Mouse (Mus musculus) kidney, embryonic 14.5 days (tissue): ENCODE measurements at regions not wholly inside any gene's neighbourhood (a gene's known extent, or its start where the extent isn't known, plus 50 kb on each side); places are given as distances from the start of the nearest gene placed in this dataset.

Source experiments
- ATAC-seq: fragments of 200-750 bp; cut with Nextera tagmentation; 2 replicates; pipeline ENCODE4 v1.8.0; 2017; ENCODE audit warnings: moderate number of reproducible peaks, mild to moderate bottlenecking, moderate TSS enrichment, moderate library complexity; ENCODE audit not compliant: low FRiP score, low TSS enrichment
- H3K27ac ChIP-seq: fragments of 300-500 bp; sonication (generic); 2 replicates; pipeline ENCODE4 v1.5.1; 2014; ENCODE audit warnings: low read depth, mild to moderate bottlenecking, low read length, moderate library complexity, mixed read lengths
- H3K27me3 ChIP-seq: fragments of 300-500 bp; sonication (generic); 2 replicates; pipeline ENCODE4 v1.6.1; 2014; ENCODE audit warnings: mild to moderate bottlenecking, low read length; ENCODE audit not compliant: control insufficient read depth, insufficient read depth
- H3K36me3 ChIP-seq: fragments of 300-500 bp; sonication (generic); 2 replicates; pipeline ENCODE4 v1.6.1; 2014; ENCODE audit warnings: low read length, mixed read lengths; ENCODE audit not compliant: control insufficient read depth, insufficient read depth
- H3K4me1 ChIP-seq: fragments of 300-500 bp; sonication (generic); 2 replicates; pipeline ENCODE4 v1.6.1; 2014; ENCODE audit warnings: low read length, mixed read lengths; ENCODE audit not compliant: control insufficient read depth, insufficient read depth
- H3K4me2 ChIP-seq: fragments of 300-500 bp; sonication (generic); replicated peaks from 2 replicates; pipeline ENCODE4 v1.6.1; 2014; ENCODE audit warnings: low read depth, mild to moderate bottlenecking, low read length
- H3K4me3 ChIP-seq: fragments of 300-500 bp; sonication (generic); 2 replicates; pipeline ENCODE4 v1.5.1; 2014; ENCODE audit warnings: mild to moderate bottlenecking, low read length
- H3K9ac ChIP-seq: fragments of 300-500 bp; sonication (generic); 2 replicates; pipeline ENCODE4 v1.6.1; 2014; ENCODE audit warnings: low read depth, mild to moderate bottlenecking, low read length, moderate library complexity
- H3K9me3 ChIP-seq: fragments of 300-500 bp; sonication (generic); 2 replicates; pipeline ENCODE4 v1.6.1; 2016; ENCODE audit warnings: low read length; ENCODE audit not compliant: control insufficient read depth
- WGBS: fragments of 180-500 bp; shearing (Covaris S2); extraction: QIAGEN DNeasy Blood & Tissue Kit; methylation state at CpG from one replicate; pipeline ENCODE4 v1.1.7; 2014; 5-methylcytosine and 5-hydroxymethylcytosine counted together

DNA sequence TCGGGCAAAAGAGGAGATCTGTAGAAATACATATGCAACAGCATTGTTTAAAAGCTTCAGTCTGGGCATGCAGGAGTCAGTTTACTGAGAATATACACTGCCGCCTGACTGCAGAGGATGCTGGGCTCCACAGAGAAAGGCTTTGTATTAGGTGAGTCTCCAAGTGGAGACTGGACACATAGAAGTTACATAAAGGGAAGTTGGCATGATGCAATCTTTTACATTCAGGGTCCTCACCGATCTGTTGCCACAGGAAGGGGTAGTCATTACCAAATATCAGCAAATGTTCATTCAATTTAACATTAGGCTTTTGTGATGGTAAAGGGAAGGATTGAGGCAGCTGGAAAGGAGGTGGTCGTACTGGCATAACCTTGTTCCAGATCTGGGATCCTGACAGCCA lies 89.7 kb upstream of the Arntl start:
- H3K27ac ChIP-seq = no peak overlapping the region
- no peaks in the 10 kb centered on the region for H3K9me3 ChIP-seq
- no peaks in the 10 kb centered on the region for H3K36me3 ChIP-seq
- no peak overlapping the region for H3K4me2 ChIP-seq
- H3K27me3 ChIP-seq = no peaks in the 10 kb centered on the region
- no peak for ATAC-seq
- no peaks in the 10 kb centered on the region for H3K4me1 ChIP-seq
- WGBS = 90% methylated on average over 4 of the region's 4 CpGs
- no peak overlapping the region for H3K4me3 ChIP-seq
- H3K9ac ChIP-seq = no peak overlapping the region

DNA sequence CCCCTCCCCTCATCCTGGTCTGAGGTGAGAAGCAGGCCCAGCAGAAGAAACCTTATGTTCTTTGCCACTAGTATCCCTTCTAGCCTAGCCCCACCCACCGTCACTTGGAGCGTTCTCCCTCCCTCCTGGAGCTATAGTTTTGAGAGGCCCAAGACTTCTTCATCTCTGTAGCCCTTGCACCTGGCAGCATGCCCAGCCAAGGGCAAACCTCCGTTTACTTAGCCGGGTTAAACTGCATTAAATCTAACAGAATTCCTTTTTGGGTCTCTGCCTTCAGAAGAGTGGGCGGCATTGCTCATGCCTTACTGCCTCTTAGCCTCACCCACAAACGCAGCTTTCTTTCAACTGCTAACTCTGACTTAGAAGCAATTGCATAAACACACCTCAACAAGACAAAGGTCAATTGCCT lies 85.3 kb upstream of the Arntl start:
- ATAC-seq = peak; percentile 55; the same call in 1 of the 2 replicates
- H3K27ac ChIP-seq = no peak overlapping the region
- no peak overlapping the region for H3K4me2 ChIP-seq

DNA sequence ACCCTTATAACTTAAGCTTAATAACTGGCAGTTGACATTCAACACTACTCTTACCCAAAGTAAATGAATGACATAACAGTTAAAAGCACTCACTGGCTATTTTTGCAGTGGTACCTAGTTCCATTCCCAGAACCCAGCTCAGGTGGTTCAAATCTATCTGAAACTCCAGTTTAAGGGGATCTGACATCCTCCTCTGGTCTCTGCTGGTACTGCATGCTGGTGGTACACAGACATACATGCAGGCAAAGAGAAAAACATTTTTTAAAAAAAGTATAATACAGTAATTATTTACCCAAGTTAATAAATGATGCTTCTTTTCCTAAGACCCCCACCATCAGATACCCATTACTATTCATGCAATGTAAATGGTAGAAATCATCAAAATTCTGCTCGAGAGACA lies 81.3 kb upstream of the Arntl start:
- WGBS = 90% methylated on average over 1 of the region's 1 CpGs
- H3K4me3 ChIP-seq = no peak overlapping the region
- ATAC-seq = no peak
- H3K36me3 ChIP-seq = no peaks in the 10 kb centered on the region
- no peak overlapping the region for H3K9ac ChIP-seq
- no peaks in the 10 kb centered on the region for H3K27me3 ChIP-seq
- no peak overlapping the region for H3K27ac ChIP-seq
- no peaks in the 10 kb centered on the region for H3K9me3 ChIP-seq
- H3K4me1 ChIP-seq = no peaks in the 10 kb centered on the region
- no peak overlapping the region for H3K4me2 ChIP-seq

More for the DNA sequence above, 85.3 kb upstream of the Arntl start:
- H3K36me3 ChIP-seq = no peaks in the 10 kb centered on the region
- no peaks in the 10 kb centered on the region for H3K9me3 ChIP-seq
- H3K27me3 ChIP-seq = no peaks in the 10 kb centered on the region
- no peak overlapping the region for H3K9ac ChIP-seq
- WGBS = 29% methylated on average over 6 of the region's 6 CpGs
- H3K4me1 ChIP-seq = no peaks in the 10 kb centered on the region
- H3K4me3 ChIP-seq = no peak overlapping the region

DNA sequence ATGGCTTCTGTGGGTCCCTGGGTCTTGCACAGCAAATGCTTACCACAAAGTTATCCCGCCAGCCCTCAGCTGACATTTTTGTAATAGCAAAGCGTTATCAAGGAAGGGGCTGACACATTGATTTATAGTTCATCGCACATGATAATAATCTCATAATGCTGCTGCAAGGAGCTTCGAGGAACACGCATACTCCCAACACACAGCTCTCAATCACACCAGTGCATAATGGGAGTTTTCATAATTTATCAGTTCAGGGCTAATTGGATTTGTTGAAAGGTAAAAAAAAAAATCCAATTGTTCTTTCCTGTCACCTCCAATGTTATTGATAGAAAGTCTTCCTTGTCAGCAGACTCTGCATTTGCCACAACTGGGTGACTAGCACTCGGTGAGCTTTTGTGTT lies 76.7 kb upstream of the Arntl start:
- Histone ChIP-seq H3K36me3 (no peaks in the 10 kb centered on the region), H3K9ac (no peak overlapping the region), H3K27me3 (no peaks in the 10 kb centered on the region), H3K27ac (no peak overlapping the region), H3K4me3 (no peak overlapping the region), H3K9me3 (no peaks in the 10 kb centered on the region), H3K4me1 (no peaks in the 10 kb centered on the region), H3K4me2 (no peak overlapping the region)
- ATAC-seq = no peak
- WGBS = 72% methylated on average over 6 of the region's 6 CpGs

DNA sequence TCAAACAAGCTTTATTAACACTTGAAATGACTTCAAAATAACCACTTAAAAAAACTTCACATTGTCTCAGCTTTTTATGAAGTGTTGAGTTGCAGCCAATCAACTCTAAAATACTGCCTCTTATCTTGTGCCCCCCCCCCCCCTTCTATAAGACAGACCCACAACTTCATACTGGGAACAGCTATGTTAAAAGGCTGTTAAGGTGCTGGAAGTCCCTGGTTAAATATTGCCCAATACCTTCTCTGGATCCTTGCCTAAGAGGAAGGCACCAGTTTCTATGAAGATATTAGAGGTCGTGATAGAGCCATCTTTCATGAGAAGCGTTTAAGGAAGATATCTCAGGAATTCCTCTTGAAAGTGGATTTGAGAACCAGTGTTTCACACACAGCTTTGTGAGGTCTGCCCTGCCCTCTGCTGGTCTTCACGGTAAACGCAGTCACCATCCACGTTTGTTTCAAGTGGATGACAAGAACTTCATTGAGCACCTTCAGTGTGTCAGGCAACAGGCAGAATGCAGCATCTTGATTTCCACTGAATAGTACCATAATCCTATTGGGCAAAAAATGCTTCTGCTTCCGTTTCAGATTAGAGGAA lies 75.2 kb upstream of the Arntl start:
- Histone ChIP-seq H3K36me3 (no peaks in the 10 kb centered on the region), H3K9ac (no peak overlapping the region), H3K4me3 (no peak overlapping the region), H3K4me1 (no peaks in the 10 kb centered on the region), H3K9me3 (no peaks in the 10 kb centered on the region), H3K27ac (no peak overlapping the region), H3K4me2 (no peak overlapping the region), H3K27me3 (no peaks in the 10 kb centered on the region)
- no peak for ATAC-seq
- 2% methylated on average over 6 of the region's 6 CpGs for WGBS

DNA sequence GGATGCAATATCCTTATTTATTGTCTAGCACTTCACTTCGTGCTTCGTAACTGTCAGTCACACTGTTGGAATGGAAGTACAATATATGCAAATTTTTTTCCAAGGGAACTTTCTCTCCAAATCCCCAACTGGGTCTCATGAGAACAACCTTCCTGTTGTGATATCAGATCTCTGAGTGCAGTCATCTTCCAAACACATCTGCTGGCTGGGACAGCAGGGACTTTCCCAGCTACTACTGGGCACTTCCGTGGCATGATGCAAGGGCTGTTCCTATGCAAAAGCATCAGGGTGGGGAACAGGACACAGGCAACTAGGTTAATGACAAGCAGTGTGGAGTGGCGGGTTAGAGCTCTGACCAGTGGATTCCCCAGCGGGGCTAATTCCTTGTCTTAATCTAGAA lies 73.4 kb upstream of the Arntl start:
- H3K27me3 ChIP-seq = no peaks in the 10 kb centered on the region
- H3K4me3 ChIP-seq = no peak overlapping the region
- H3K36me3 ChIP-seq = no peaks in the 10 kb centered on the region
- H3K9ac ChIP-seq = no peak overlapping the region
- no peak overlapping the region for H3K4me2 ChIP-seq
- H3K4me1 ChIP-seq = no peaks in the 10 kb centered on the region
- no peak overlapping the region for H3K27ac ChIP-seq
- 81% methylated on average over 5 of the region's 5 CpGs for WGBS
- H3K9me3 ChIP-seq = no peaks in the 10 kb centered on the region
- no peak for ATAC-seq

DNA sequence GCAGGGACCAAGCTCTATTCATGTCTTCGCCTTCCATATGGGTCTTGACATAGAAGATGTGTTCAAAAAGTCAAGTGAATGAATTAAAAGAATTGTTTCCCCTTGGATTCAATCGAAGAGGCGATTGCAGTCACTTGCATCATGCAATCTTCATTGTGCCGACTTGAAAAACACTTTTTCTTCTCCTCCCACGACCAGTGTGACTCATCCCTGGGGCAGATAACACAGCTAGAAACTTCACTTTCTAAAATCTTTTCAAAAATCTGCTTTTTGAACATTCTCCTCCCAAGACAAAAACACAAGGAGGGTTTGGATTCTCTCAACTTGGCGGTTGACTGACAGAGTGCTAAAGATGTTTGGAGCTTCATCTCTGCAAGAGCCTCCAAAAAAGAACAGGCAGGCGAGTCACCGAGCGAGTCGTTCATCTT lies 67.2 kb upstream of the Arntl start:
- H3K4me1 ChIP-seq = no peaks in the 10 kb centered on the region
- no peak overlapping the region for H3K4me2 ChIP-seq
- no peak for ATAC-seq
- no peaks in the 10 kb centered on the region for H3K36me3 ChIP-seq
- H3K27ac ChIP-seq = no peak overlapping the region
- no peak overlapping the region for H3K9ac ChIP-seq
- 83% methylated on average over 10 of the region's 10 CpGs for WGBS
- no peak overlapping the region for H3K4me3 ChIP-seq
- no peaks in the 10 kb centered on the region for H3K9me3 ChIP-seq
- no peaks in the 10 kb centered on the region for H3K27me3 ChIP-seq

DNA sequence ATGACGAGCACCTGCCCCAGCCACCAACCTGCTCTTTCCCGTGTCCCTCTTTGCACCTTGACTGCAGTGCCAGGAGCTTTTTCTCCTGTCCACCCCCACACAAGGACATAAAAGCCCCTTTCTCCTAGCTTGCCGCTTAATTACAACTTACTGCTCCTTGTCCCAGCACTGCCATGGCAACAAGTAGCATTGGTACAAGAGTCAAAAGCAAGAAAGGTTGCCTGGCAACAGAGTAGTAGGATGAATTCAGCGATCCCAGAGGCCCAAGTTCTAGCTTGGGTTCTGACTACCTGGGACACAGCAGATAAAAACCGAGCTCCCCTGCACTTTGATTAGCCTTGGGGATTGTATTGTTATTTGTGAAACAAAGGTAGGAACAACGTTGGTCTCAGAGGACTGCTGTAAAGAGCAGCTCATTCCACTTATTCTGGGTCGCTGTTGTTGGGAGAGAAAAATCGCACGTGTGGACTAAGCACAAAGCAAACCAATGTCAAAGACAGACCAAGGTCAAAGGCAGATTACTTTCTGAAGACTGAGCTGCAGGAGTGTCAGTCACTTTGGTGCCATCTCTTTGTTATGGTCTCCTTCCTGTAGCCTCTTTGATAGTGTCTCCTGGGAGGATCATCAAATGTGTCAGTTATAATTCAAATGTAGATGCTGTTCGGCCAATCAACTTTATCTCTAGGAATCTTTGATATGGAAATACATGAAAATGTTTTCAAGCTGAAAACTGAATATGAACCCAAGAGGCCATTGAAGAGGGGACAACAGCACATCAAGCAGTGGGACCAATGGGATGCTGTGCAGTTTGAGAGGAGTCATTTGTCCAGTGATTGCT lies 65.2 kb upstream of the Arntl start:
- Histone ChIP-seq H3K4me1 (no peaks in the 10 kb centered on the region), H3K9ac (no peak overlapping the region), H3K27ac (no peak overlapping the region), H3K36me3 (no peaks in the 10 kb centered on the region), H3K9me3 (no peaks in the 10 kb centered on the region), H3K4me3 (no peak overlapping the region), H3K4me2 (no peak overlapping the region), H3K27me3 (no peaks in the 10 kb centered on the region)
- 49% methylated on average over 10 of the region's 10 CpGs for WGBS
- no peak for ATAC-seq

DNA sequence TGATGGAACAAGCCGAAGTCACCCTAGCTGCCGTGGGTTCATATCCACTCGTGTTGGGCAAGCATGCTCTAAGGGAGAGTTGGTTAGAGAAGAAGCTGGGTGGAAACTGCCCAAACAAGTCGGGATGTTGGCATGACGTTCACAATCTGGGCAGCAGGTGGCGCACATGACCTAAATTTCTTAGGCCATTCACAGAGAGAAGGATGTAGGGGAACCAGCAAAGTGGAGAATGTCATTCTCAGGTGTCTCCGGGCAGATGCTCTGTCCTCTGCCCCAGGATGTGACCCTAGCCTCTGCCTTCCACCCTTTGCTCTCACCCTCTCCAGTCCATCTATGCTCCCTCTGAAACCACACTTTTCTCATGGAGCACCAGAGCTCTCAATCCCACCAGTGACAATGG lies 63.7 kb upstream of the Arntl start:
- no peaks in the 10 kb centered on the region for H3K36me3 ChIP-seq
- H3K4me2 ChIP-seq = no peak overlapping the region
- H3K9ac ChIP-seq = no peak overlapping the region
- H3K27me3 ChIP-seq = no peaks in the 10 kb centered on the region
- 12% methylated on average over 7 of the region's 7 CpGs for WGBS
- no peak overlapping the region for H3K27ac ChIP-seq
- ATAC-seq = 0 out of 2 replicates have a peak, but pooled peaks have one; percentile 64
- no peak overlapping the region for H3K4me3 ChIP-seq
- no peaks in the 10 kb centered on the region for H3K4me1 ChIP-seq
- no peaks in the 10 kb centered on the region for H3K9me3 ChIP-seq
